Mouse (Mus musculus) gastrocnemius, adult 2 months (tissue): Measurements from ENCODE around the gene Pdlim7. TPM values are rescaled to one million over a fixed set of nuclear protein-coding genes. Genes with fewer than 3 reads are reported as not detected.

ENCODE experiments used
- DNase-seq: peaks from one replicate; pipeline ENCODE4 v3.0.0; 2022
- H3K27ac ChIP-seq: fragments of 200-600 bp; 2 replicates; pipeline ENCODE4 v1.8.1; 2022; ENCODE audit warnings: mild to moderate bottlenecking
- H3K4me3 ChIP-seq: fragments of 200-600 bp; 2 replicates; pipeline ENCODE4 v1.8.1; 2022; ENCODE audit warnings: mild to moderate bottlenecking, moderate library complexity
- CTCF ChIP-seq: fragments of 200-600 bp; IDR thresholded peaks from 2 replicates; pipeline ENCODE4 v1.8.1; 2022; ENCODE audit warnings: antibody characterized with exemption, mild to moderate bottlenecking, moderate library complexity
- intact Hi-C: fragments of 180-260 bp; cut with DNase I; formaldehyde crosslinking; loops from one replicate; pipeline ENCODE4 v1.15.1; 2025
- long read RNA-seq, 2 experiments: library from polyadenylated mRNA; stranded (forward); transcript quantifications; one replicate each; pipeline ENCODE4 v2.0.0; 2021
- total RNA-seq, 2 experiments: library from RNA; stranded (reverse); gene quantifications; 2 replicates each; pipeline ENCODE4 v1.2.3; 2021

The Pdlim7 gene
- total RNA-seq = 100 to 1,000 TPM; 424 to 537 TPM
- long read RNA-seq, experiment 1, partial matches to known transcripts = 304 of 346 reads
- long read RNA-seq, experiment 1, other reads (novel, unspliced or antisense) = 36 of 346 reads
- long read RNA-seq, experiment 2, partial matches to known transcripts = 399 of 466 reads
- long read RNA-seq, experiment 2, other reads (novel, unspliced or antisense) = 59 of 466 reads

- Histone ChIP-seq H3K4me3 (peak within 1 kb of the TSS; percentile 81), H3K27ac (peak within 1 kb of the TSS; percentile 99)
- peak; percentile 91 for TF ChIP-seq CTCF
- intact Hi-C loops = loop anchor here (2.0 kb wide), 2 partner anchors 18 to 62 kb away; no protein-coding TSS in a partner anchor
- peak; percentile 96 for DNase-seq
Measured at GRCm38 (mm10) chr13:55513111-55513748, at the start of gene Pdlim7. Gene Pdlim7, minus strand, starts transcription at chr13:55513676.

DNA sequence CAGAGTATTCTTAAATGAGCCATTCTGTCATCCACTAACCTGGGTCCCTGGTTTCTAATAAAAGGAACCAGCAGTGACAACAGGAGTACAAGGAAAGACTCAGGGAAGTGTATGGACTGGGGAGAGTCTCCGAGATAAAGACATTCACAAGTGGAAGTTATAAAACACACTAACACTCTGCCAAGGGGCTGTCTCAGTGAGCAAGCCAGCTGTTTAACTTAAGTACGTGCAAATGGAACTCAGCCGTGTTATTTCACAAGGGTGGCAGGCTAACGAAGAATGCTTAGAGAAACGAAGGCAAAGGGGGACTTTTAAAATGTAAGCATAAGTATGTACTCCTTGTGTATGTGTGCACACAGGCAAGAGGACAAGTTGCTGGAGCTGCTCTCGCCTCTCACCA lies 44.0 kb upstream of the Pdlim7 start:
- no peak for TF ChIP-seq CTCF
- Histone ChIP-seq H3K27ac (no peak overlapping the region), H3K4me3 (no peak overlapping the region)
- DNase-seq = no peak
- intact Hi-C loops = no loop called here

DNA sequence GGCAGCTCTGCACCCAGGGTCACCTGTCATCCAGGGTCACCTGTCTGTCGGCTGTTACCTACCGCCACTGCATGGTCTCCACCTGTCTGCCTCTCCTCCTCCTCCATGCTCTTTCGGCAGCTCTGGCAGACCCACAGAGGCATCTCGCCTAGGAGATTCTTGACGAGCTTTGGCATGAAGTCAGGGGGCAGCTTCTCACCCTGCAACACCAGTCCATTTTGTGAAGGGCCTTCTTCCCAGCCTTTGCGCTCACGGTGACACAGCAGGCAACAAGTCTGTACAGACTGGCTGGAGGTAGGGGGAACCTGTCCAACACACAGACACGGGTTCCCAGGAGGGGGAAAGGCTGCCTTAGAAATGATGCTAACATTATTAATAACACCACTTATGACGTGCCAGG lies 42.4 kb upstream of the Pdlim7 start:
- no peak for TF ChIP-seq CTCF
- intact Hi-C loops = no loop called here
- Histone ChIP-seq H3K27ac (no peak overlapping the region), H3K4me3 (no peak overlapping the region)
- no peak for DNase-seq

DNA sequence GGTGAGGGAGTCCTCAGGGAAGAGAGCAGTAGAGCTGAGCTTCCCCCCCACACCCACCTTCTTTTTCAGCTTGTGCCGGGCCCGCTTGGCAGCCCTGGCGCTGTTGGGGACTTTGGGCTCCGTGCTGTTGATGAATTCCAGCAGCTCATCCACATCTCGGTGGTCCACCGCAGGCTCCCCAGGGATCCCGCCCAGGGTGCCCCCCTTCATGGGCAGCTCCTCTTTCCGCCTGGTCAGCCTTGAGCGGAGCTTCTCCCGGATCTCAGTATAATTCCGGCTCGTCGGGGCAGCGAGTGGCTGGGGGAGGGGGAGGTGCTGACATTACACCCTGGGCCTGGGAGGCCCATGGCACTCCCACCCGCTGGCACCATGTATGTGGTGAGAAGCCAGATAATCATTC lies 35.6 kb upstream of the Pdlim7 start:
- Histone ChIP-seq H3K27ac (no peak overlapping the region), H3K4me3 (no peak overlapping the region)
- intact Hi-C loops = no loop called here
- no peak for TF ChIP-seq CTCF
- no peak for DNase-seq

- intact Hi-C loops = no loop called here
- H3K4me3 ChIP-seq = no peak overlapping the region
- no peak overlapping the region for H3K27ac ChIP-seq
- TF ChIP-seq CTCF = no peak
- DNase-seq = no peak
Measured at GRCm38 (mm10) chr13:55548426-55548825, 35.0 kb upstream of the Pdlim7 start.

GRCm38 (mm10) chr13:55547916-55548315 lies 34.4 kb upstream of the Pdlim7 start:
- intact Hi-C loops = no loop called here
- peak; percentile 68 for DNase-seq
- Histone ChIP-seq H3K4me3 (no peak overlapping the region), H3K27ac (0 out of 2 replicates have a peak overlapping the region, but pooled peaks have one; percentile 28)
- no peak for TF ChIP-seq CTCF

DNA sequence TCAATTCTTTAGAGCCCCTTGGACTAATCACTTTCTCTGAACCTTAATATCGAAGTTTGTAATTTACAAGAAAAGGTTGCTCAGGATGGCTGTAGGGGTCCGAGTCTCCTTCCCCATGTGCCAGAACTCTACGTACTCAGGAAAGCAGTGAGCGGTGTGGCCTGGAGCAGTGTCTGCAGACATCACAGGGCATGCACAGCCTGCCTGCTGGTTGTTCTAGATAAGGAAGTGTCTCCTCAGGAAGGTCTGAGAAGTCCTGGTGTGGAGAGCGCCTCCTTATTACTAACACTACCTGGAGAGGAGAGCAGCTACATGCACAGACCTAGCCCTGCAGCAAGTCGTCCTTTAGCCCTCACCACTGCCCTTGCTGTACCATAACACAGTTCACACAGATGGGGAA lies 31.3 kb upstream of the Pdlim7 start:
- Histone ChIP-seq H3K4me3 (no peak overlapping the region), H3K27ac (no peak overlapping the region)
- no peak for TF ChIP-seq CTCF
- intact Hi-C loops = no loop called here
- no peak for DNase-seq

DNA sequence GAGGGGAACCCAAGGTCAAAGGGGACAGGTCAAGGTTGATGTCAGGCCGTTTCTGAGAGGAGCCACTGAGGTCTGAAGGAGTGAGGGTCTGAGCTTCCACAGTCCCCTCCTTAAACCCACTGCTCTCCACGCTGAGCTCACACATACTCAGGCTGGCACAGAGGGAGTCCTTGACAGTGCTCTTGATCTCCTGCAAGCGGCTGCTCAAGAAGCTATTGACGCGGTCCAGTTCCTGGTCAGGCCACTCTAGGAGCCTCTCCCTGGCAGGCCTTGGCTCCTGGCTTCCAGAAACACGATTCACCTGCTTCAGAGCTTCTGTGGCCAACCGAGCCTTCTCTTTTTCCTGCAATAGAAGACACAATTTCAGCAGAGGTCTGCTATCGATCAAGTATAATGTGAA lies 30.0 kb upstream of the Pdlim7 start:
- Histone ChIP-seq H3K27ac (no peak overlapping the region), H3K4me3 (no peak overlapping the region)
- TF ChIP-seq CTCF = no peak
- DNase-seq = no peak
- intact Hi-C loops = no loop called here

DNA sequence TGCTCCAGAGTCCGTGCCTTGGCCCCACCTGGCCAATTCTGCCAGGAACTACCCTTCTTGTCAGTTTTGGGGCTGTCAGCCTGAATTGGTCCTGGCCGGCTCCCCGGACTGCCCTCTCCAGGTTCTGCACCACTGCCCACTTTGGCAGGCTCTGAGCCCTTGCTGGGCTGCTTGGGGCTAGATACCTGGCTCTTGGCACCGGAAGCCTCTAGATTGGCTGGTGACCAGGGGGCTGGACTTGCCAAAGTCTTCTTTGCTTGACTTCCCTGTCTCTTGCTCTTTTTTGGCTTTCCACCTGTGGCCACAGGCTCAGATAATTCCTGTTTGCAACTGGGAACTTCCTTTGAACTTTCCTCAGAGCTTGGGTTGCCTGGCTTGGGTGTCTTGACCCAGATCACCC lies 29.4 kb upstream of the Pdlim7 start:
- DNase-seq = no peak
- Histone ChIP-seq H3K4me3 (no peak overlapping the region), H3K27ac (no peak overlapping the region)
- no peak for TF ChIP-seq CTCF
- intact Hi-C loops = no loop called here

GRCm38 (mm10) chr13:55540933-55541332 lies 27.5 kb upstream of the Pdlim7 start:
- H3K27ac ChIP-seq = no peak overlapping the region
- peak; percentile 73 for TF ChIP-seq CTCF
- H3K4me3 ChIP-seq = no peak overlapping the region
- DNase-seq = no peak
- intact Hi-C loops = no loop called here

- peak; percentile 94 for TF ChIP-seq CTCF
- Histone ChIP-seq H3K4me3 (peak within 1 kb of the TSS; percentile 95), H3K27ac (peak within 1 kb of the TSS; percentile 87)
- intact Hi-C loops = loop anchor here (5.0 kb wide), 1 partner anchor 36 kb away; the partner anchor contains the start of genes Fam193b and Tmed9
- DNase-seq = peak; percentile 98
Measured at GRCm38 (mm10) chr13:55536194-55537175, 23.0 kb upstream of the Pdlim7 start, which contains the start of gene Ddx41. Gene Ddx41, minus strand, starts transcription at chr13:55536658.

DNA sequence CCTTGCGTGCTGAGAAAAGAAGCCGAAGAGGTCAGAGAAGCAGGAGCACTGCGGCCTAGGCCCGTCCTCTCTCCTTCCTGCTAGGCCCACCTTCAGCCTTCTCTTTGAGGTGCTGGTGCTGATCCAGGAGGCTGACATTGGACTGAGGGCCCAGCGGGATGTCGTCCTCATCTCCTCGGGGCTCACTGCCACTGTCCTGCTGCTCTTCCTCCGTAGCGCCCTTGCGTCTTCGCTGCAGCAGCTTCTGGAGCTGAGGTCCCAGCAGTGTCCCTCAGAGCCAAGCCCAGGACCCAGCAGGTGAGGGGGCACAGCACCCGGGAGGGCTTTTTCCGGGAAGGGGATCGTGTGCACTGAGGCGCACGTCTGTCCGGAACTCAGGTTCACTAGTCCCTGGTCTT lies 22.3 kb upstream of the Pdlim7 start:
- TF ChIP-seq CTCF = no peak
- Histone ChIP-seq H3K27ac (peak overlapping the region; percentile 87), H3K4me3 (peak overlapping the region; percentile 95)
- DNase-seq = no peak
- intact Hi-C loops = loop anchor here (5.0 kb wide), 1 partner anchor 37 kb away; the partner anchor contains the start of genes Fam193b and Tmed9
